Mouse (Mus musculus) G1E (cell line): ENCODE results near the gene Rdh16f2. TPM values are rescaled to one million over a fixed set of nuclear protein-coding genes. Genes with fewer than 3 reads are reported as not detected.

Experiments
- ATAC-seq: 2 replicates; pipeline ENCODE4 v1.8.0; 2016; ENCODE audit warnings: mild to moderate bottlenecking; ENCODE audit not compliant: insufficient number of reproducible peaks, poor library complexity, low FRiP score, severe bottlenecking; ENCODE audit errors: extremely low read depth
- DNase-seq: peaks from one replicate; pipeline ENCODE4 v3.0.0; 2012; ENCODE audit warnings: low spot score
- H3K27me3 ChIP-seq: 2 replicates; pipeline ENCODE4 v1.6.1; 2012; ENCODE audit warnings: mild to moderate bottlenecking, low read length, inconsistent platforms; ENCODE audit not compliant: insufficient read depth
- H3K36me3 ChIP-seq: replicated peaks from 2 replicates; pipeline ENCODE3; 2012; ENCODE audit warnings: mild to moderate bottlenecking, inconsistent platforms
- H3K4me1 ChIP-seq: 2 replicates; pipeline ENCODE4 v1.6.1; 2012; ENCODE audit warnings: low read depth, low read length, inconsistent platforms, mixed read lengths; ENCODE audit not compliant: insufficient read depth
- H3K4me3 ChIP-seq: 2 replicates; pipeline ENCODE4 v1.5.1; 2012; ENCODE audit warnings: low read depth, mild to moderate bottlenecking, inconsistent platforms, low read length, moderate library complexity, mixed read lengths
- H3K9me3 ChIP-seq: replicated peaks from 2 replicates; pipeline ENCODE4 v1.6.1; 2012; ENCODE audit warnings: inconsistent platforms
- CTCF ChIP-seq: IDR thresholded peaks from 2 replicates; pipeline ENCODE4 v1.5.1; 2012; ENCODE audit warnings: low read depth, low read length, inconsistent platforms, mixed read lengths
- GATA1 ChIP-seq: IDR thresholded peaks from 2 replicates; pipeline ENCODE4 v1.6.1; 2012; ENCODE audit warnings: borderline replicate concordance, low read length, inconsistent platforms, mixed read lengths
- GATA2 ChIP-seq: IDR thresholded peaks from 2 replicates; pipeline ENCODE4 v1.6.1; 2012; ENCODE audit warnings: low read depth, low read length, inconsistent platforms, borderline replicate concordance
- POLR2AphosphoS5 ChIP-seq: IDR thresholded peaks from 2 replicates; pipeline ENCODE4 v1.6.1; 2012; ENCODE audit warnings: low read depth, low read length, inconsistent platforms; ENCODE audit not compliant: insufficient replicate concordance
- TAL1 ChIP-seq: conservative IDR thresholded peaks from 2 replicates; pipeline ENCODE4 v1.6.1; 2012; ENCODE audit warnings: low read depth, low read length, inconsistent platforms, mixed read lengths
- polyA plus RNA-seq: library from polyadenylated mRNA; stranded (reverse); fragments of >175 nt; gene quantifications from 2 replicates; pipeline ENCODE4 v1.2.3, GENCODE M21; 2012
- total RNA-seq, 2 experiments: library from RNA; stranded (forward) in 1 of 2; stranded (reverse) in 1 of 2; fragments of 200-1000 nt in 1 of 2; fragments of >200 nt in 1 of 2; fragmentation: Nextera tagmentation in 1 of 2; gene quantifications; 2 replicates each; pipeline ENCODE4 v1.2.3; 2014 to 2017

Gene Rdh16f2
- total and polyA plus RNA-seq, 3 experiments: 0.07 to 0.87 TPM; not detected in 1

- Histone ChIP-seq H3K4me3 (no peak overlapping the region), H3K4me1 (peaks cover 6% of the 10 kb centered on the region), H3K27me3 (peaks cover 3% of the 10 kb centered on the region; the same call in 1 of the 2 replicates), H3K36me3 (no peaks in the 10 kb centered on the region), H3K9me3 (no peaks in the 10 kb centered on the region)
- DNase-seq (no peak), ATAC-seq (no peak)
- no peak for TF ChIP-seq GATA1
These were observed 51.4 kb downstream of the Rdh16f2 start for GRCm38 (mm10) chr10:127917651-127918050.

GRCm38 (mm10) chr10:127922241-127922640, 56.0 kb downstream of the Rdh16f2 start:
- H3K4me3 ChIP-seq: no peak overlapping the region
- ATAC-seq (no peak), DNase-seq (no peak)
- no peaks in the 10 kb centered on the region for H3K36me3 ChIP-seq
- TF ChIP-seq GATA1 (no peak), GATA2 (no peak)
- H3K4me1 ChIP-seq: peaks cover 6% of the 10 kb centered on the region
- H3K9me3 ChIP-seq: no peaks in the 10 kb centered on the region
- H3K27me3 ChIP-seq: peaks cover 6% of the 10 kb centered on the region

GRCm38 (mm10) chr10:127923024-127923423, 56.8 kb downstream of the Rdh16f2 start:
- H3K4me3 ChIP-seq: no peak overlapping the region
- ATAC-seq (no peak), DNase-seq (no peak)
- no peaks in the 10 kb centered on the region for H3K36me3 ChIP-seq
- peaks cover 3% of the 10 kb centered on the region; the same call in 1 of the 2 replicates for H3K27me3 ChIP-seq
- no peaks in the 10 kb centered on the region for H3K9me3 ChIP-seq
- no peak for TF ChIP-seq GATA2
- TF ChIP-seq POLR2AphosphoS5: no peak
- no peak for TF ChIP-seq GATA1
- peaks cover 3% of the 10 kb centered on the region for H3K4me1 ChIP-seq

GRCm38 (mm10) chr10:127924597-127925378, 58.5 kb downstream of the Rdh16f2 start:
- Histone ChIP-seq H3K4me1 (no peaks in the 10 kb centered on the region), H3K27me3 (peaks cover 3% of the 10 kb centered on the region; the same call in 1 of the 2 replicates), H3K4me3 (no peak overlapping the region), H3K36me3 (no peaks in the 10 kb centered on the region), H3K9me3 (no peaks in the 10 kb centered on the region)
- DNase-seq (no peak), ATAC-seq (no peak)
- TF ChIP-seq GATA2 (no peak), GATA1 (no peak), CTCF (no peak), TAL1 (no peak), POLR2AphosphoS5 (no peak)

Other genes with a start within 250 kb of the Rdh16f2 start
Only the 20 nearest of the 21 such genes appear.
- gene Stat6, start 223.5 kb upstream of the Rdh16f2 start, total RNA-seq (2014; fragmentation: Nextera tagmentation): 44.0 and 55.0 TPM in 2 replicates
- 84.0 and 90.5 TPM in 2 replicates for gene Stat6, start 223.5 kb upstream of the Rdh16f2 start, total RNA-seq (2017)
- 65.5 and 69.5 TPM in 2 replicates for gene Stat6, start 223.5 kb upstream of the Rdh16f2 start, polyA plus RNA-seq
- 41.9 and 57.6 TPM in 2 replicates for gene Nemp1, start 199.6 kb upstream of the Rdh16f2 start, total RNA-seq (2014; fragmentation: Nextera tagmentation)
- gene Nemp1, start 199.6 kb upstream of the Rdh16f2 start, total RNA-seq (2017): 36.2 and 40.4 TPM in 2 replicates
- gene Nemp1, start 199.6 kb upstream of the Rdh16f2 start, polyA plus RNA-seq: 5.5 and 5.6 TPM in 2 replicates
- 28.6 and 31.6 TPM in 2 replicates for gene Nab2, start 197.9 kb upstream of the Rdh16f2 start, total RNA-seq (2014; fragmentation: Nextera tagmentation)
- gene Nab2, start 197.9 kb upstream of the Rdh16f2 start, total RNA-seq (2017): 41.0 and 41.8 TPM in 2 replicates
- gene Nab2, start 197.9 kb upstream of the Rdh16f2 start, polyA plus RNA-seq: 92.3 and 106 TPM in 2 replicates
- 0.23 and 3.1 TPM in 2 replicates for gene Myo1a, start 161.3 kb upstream of the Rdh16f2 start, total RNA-seq (2014; fragmentation: Nextera tagmentation)
- 0.16 and 0.23 TPM in 2 replicates for gene Myo1a, start 161.3 kb upstream of the Rdh16f2 start, total RNA-seq (2017)
- gene Myo1a, start 161.3 kb upstream of the Rdh16f2 start, polyA plus RNA-seq: 0.09 TPM in 1 of 2 replicates, not detected in the other
- gene Tac2, start 142.0 kb upstream of the Rdh16f2 start, total RNA-seq (2014; fragmentation: Nextera tagmentation): not detected in 2 replicates
- not detected in 2 replicates for gene Tac2, start 142.0 kb upstream of the Rdh16f2 start, total RNA-seq (2017)
- gene Tac2, start 142.0 kb upstream of the Rdh16f2 start, polyA plus RNA-seq: not detected in 2 replicates
- 16.1 and 17.2 TPM in 2 replicates for gene Zbtb39, start 126.9 kb upstream of the Rdh16f2 start, total RNA-seq (2014; fragmentation: Nextera tagmentation)
- gene Zbtb39, start 126.9 kb upstream of the Rdh16f2 start, total RNA-seq (2017): 3.9 and 4.0 TPM in 2 replicates
- 3.0 and 3.6 TPM in 2 replicates for gene Zbtb39, start 126.9 kb upstream of the Rdh16f2 start, polyA plus RNA-seq
- gene Gpr182, start 114.7 kb upstream of the Rdh16f2 start, total RNA-seq (2014; fragmentation: Nextera tagmentation): not detected in 2 replicates
- 0.17 TPM in 1 of 2 replicates, not detected in the other for gene Gpr182, start 114.7 kb upstream of the Rdh16f2 start, total RNA-seq (2017)
- not detected in 2 replicates for gene Gpr182, start 114.7 kb upstream of the Rdh16f2 start, polyA plus RNA-seq
- 0.30 TPM in 1 of 2 replicates, not detected in the other for gene Rdh1, start 106.8 kb upstream of the Rdh16f2 start, total RNA-seq (2014; fragmentation: Nextera tagmentation)
- gene Rdh1, start 106.8 kb upstream of the Rdh16f2 start, total RNA-seq (2017): 0.05 and 0.06 TPM in 2 replicates
- not detected in 2 replicates for gene Rdh1, start 106.8 kb upstream of the Rdh16f2 start, polyA plus RNA-seq
- gene Rdh16f1, start 106.7 kb upstream of the Rdh16f2 start, total RNA-seq (2014; fragmentation: Nextera tagmentation): not detected in 2 replicates
- gene Rdh16f1, start 106.7 kb upstream of the Rdh16f2 start, total RNA-seq (2017): not detected in 2 replicates
- not detected in 2 replicates for gene Rdh16f1, start 106.7 kb upstream of the Rdh16f2 start, polyA plus RNA-seq
- gene Rdh9, start 90.1 kb upstream of the Rdh16f2 start, total RNA-seq (2014; fragmentation: Nextera tagmentation): not detected in 2 replicates
- gene Rdh9, start 90.1 kb upstream of the Rdh16f2 start, total RNA-seq (2017): 0.16 and 0.29 TPM in 2 replicates
- gene Rdh9, start 90.1 kb upstream of the Rdh16f2 start, polyA plus RNA-seq: not detected in 2 replicates
- not detected in 2 replicates for gene Rdh16, start 65.3 kb upstream of the Rdh16f2 start, total RNA-seq (2014; fragmentation: Nextera tagmentation)
- gene Rdh16, start 65.3 kb upstream of the Rdh16f2 start, total RNA-seq (2017): 0.06 and 0.16 TPM in 2 replicates
- gene Rdh16, start 65.3 kb upstream of the Rdh16f2 start, polyA plus RNA-seq: not detected in 2 replicates
- not detected in 2 replicates for gene Rdh19, start 16.5 kb upstream of the Rdh16f2 start, total RNA-seq (2014; fragmentation: Nextera tagmentation)
- gene Rdh19, start 16.5 kb upstream of the Rdh16f2 start, total RNA-seq (2017): 0.11 TPM in 1 of 2 replicates, not detected in the other
- not detected in 2 replicates for gene Rdh19, start 16.5 kb upstream of the Rdh16f2 start, polyA plus RNA-seq
- not detected in 2 replicates for gene Rdh7, start 22.3 kb downstream of the Rdh16f2 start, total RNA-seq (2014; fragmentation: Nextera tagmentation)
- not detected in 2 replicates for gene Rdh7, start 22.3 kb downstream of the Rdh16f2 start, total RNA-seq (2017)
- gene Rdh7, start 22.3 kb downstream of the Rdh16f2 start, polyA plus RNA-seq: not detected in 2 replicates
- gene Sdr9c7, start 32.0 kb downstream of the Rdh16f2 start, total RNA-seq (2014; fragmentation: Nextera tagmentation): not detected in 2 replicates
- gene Sdr9c7, start 32.0 kb downstream of the Rdh16f2 start, total RNA-seq (2017): 0.05 TPM in 1 of 2 replicates, not detected in the other
- not detected in 2 replicates for gene Sdr9c7, start 32.0 kb downstream of the Rdh16f2 start, polyA plus RNA-seq
- not detected in 2 replicates for gene Hsd17b6, start 141.1 kb downstream of the Rdh16f2 start, total RNA-seq (2014; fragmentation: Nextera tagmentation)
- gene Hsd17b6, start 141.1 kb downstream of the Rdh16f2 start, total RNA-seq (2017): 0.05 TPM in 1 of 2 replicates, not detected in the other
- not detected in 2 replicates for gene Hsd17b6, start 141.1 kb downstream of the Rdh16f2 start, polyA plus RNA-seq
- 83.3 and 97.0 TPM in 2 replicates for gene Prim1, start 148.7 kb downstream of the Rdh16f2 start, total RNA-seq (2014; fragmentation: Nextera tagmentation)
- gene Prim1, start 148.7 kb downstream of the Rdh16f2 start, total RNA-seq (2017): 134 TPM in 2 replicates
- 3.7 and 5.8 TPM in 2 replicates for gene Prim1, start 148.7 kb downstream of the Rdh16f2 start, polyA plus RNA-seq
- 544 and 609 TPM in 2 replicates for gene Naca, start 169.1 kb downstream of the Rdh16f2 start, total RNA-seq (2014; fragmentation: Nextera tagmentation)
- gene Naca, start 169.1 kb downstream of the Rdh16f2 start, total RNA-seq (2017): 1,963 and 1,995 TPM in 2 replicates
- 99.4 and 167 TPM in 2 replicates for gene Naca, start 169.1 kb downstream of the Rdh16f2 start, polyA plus RNA-seq
- gene Ptges3, start 192.5 kb downstream of the Rdh16f2 start, total RNA-seq (2014; fragmentation: Nextera tagmentation): 209 and 228 TPM in 2 replicates
- 269 and 315 TPM in 2 replicates for gene Ptges3, start 192.5 kb downstream of the Rdh16f2 start, total RNA-seq (2017)
- gene Ptges3, start 192.5 kb downstream of the Rdh16f2 start, polyA plus RNA-seq: 268 and 269 TPM in 2 replicates
- gene Atp5b, start 216.8 kb downstream of the Rdh16f2 start, total RNA-seq (2014; fragmentation: Nextera tagmentation): 2,076 and 2,077 TPM in 2 replicates
- 2,841 and 2,974 TPM in 2 replicates for gene Atp5b, start 216.8 kb downstream of the Rdh16f2 start, total RNA-seq (2017)
- gene Atp5b, start 216.8 kb downstream of the Rdh16f2 start, polyA plus RNA-seq: 1,412 and 1,783 TPM in 2 replicates
- gene Baz2a, start 225.1 kb downstream of the Rdh16f2 start, total RNA-seq (2014; fragmentation: Nextera tagmentation): 102 and 116 TPM in 2 replicates
- 14.8 and 16.6 TPM in 2 replicates for gene Baz2a, start 225.1 kb downstream of the Rdh16f2 start, total RNA-seq (2017)
- 24.8 and 34.7 TPM in 2 replicates for gene Baz2a, start 225.1 kb downstream of the Rdh16f2 start, polyA plus RNA-seq